9 mouse cellular contexts compared by ENCODE assay signal in the genomic region with DNA sequence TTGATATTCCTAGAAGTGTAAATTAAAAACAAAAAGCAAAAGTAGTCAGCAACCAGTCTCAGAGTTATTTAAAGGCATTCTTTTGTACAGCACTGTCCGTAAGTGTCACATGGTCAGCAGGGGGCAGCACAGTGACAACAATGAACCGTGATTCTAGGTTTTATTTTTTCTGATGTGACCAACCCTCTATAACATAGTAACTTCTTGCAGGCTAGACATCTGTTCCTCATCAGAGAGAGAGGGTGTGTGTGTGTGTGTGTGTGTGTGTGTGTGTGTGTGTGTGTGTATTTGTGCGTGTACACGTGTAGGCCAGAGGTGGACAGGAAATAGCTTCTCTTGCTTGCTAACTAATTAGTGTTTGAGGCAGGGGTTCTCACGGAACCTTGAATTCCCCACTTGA. TPM values are rescaled to one million over a fixed set of nuclear protein-coding genes. Genes with fewer than 3 reads are reported as not detected.
DNase-seq lines count a peak whose midpoint lies in the region; ATAC-seq and TF ChIP-seq lines count a peak whose summit lies in the region.
"Had no signal": no experiment of that assay in that cellular context is flagged by ENCODE, and none has a peak within 500 bp of the region (broad histone marks: within the 10 kb centered on the region; RNA-seq: fewer than 3 reads in every experiment).

No protein-coding gene starts in this region.

- DNase-seq in liver (peak; percentile 42), NIH3T3 (ENCODE audit: low read depth) (peak; percentile 88)
- DNase-seq in cerebellum, postnatal 36 days = peak; percentile 65 to 69
- peak; percentile 31 for DNase-seq in heart, postnatal 0 days (ENCODE audit: low spot score)
- peak; percentile 42 to 63 for DNase-seq in left cerebral cortex, postnatal 25 days (ENCODE audit: low spot score in 2 of 2)
- DNase-seq in ovary, postnatal 14 days (ENCODE audit: low spot score) = peak; percentile 6
- DNase-seq in yolk sac, embryonic 10.5 days (ENCODE audit: low spot score) = no peak

- H3K36me3 ChIP-seq in liver, embryonic 12.5 days = no peaks in the 10 kb centered on the region
- H3K36me3 ChIP-seq in heart, postnatal 0 days (replicated peaks; ENCODE audit: control insufficient read depth, insufficient read depth, low read length) = no peaks in the 10 kb centered on the region

- 72% methylated on average over 5 of the region's 5 CpGs for WGBS in liver, embryonic 12.5 days (ENCODE audit: insufficient replicate concordance)
- 57% methylated on average over 5 of the region's 5 CpGs for WGBS in heart, postnatal 0 days

- no peaks in the 10 kb centered on the region for H3K4me1 ChIP-seq in liver, embryonic 12.5 days
- no peaks in the 10 kb centered on the region for H3K4me1 ChIP-seq in heart, postnatal 0 days (ENCODE audit: control insufficient read depth, insufficient read depth)

- no peaks in the 10 kb centered on the region for H3K27me3 ChIP-seq in liver, embryonic 12.5 days (replicated peaks)
- no peaks in the 10 kb centered on the region for H3K27me3 ChIP-seq in heart, postnatal 0 days (ENCODE audit: control insufficient read depth, insufficient read depth, low read length)

- H3K9ac ChIP-seq in liver, embryonic 12.5 days = no peak overlapping the region
- H3K9ac ChIP-seq in heart, postnatal 0 days (replicated peaks; ENCODE audit: low read depth, low read length) = no peak overlapping the region

- no peak for ATAC-seq in liver, embryonic 12.5 days
- no peak; the same call in 1 of the 2 replicates for ATAC-seq in heart, postnatal 0 days (ENCODE audit: insufficient read depth, low read depth)

- TF ChIP-seq CTCF in heart, postnatal 0 days (IDR thresholded peaks at IDR 0.05; ENCODE audit: low read depth) = peak; percentile 58

- intact Hi-C loops in left cerebral cortex, postnatal 25 days (cut with DNase I) = loop anchor here (5.0 kb wide), 1 partner anchor 925 kb away; no protein-coding TSS in a partner anchor

- no peak overlapping the region for H3K4me2 ChIP-seq in liver, embryonic 12.5 days
- H3K4me2 ChIP-seq in heart, postnatal 0 days (ENCODE audit: low read depth, low read length) = no peak overlapping the region

- no peak overlapping the region for H3K27ac ChIP-seq in liver, embryonic 12.5 days
- H3K27ac ChIP-seq in heart, postnatal 0 days (ENCODE audit: low read depth) = no peak overlapping the region

- no peak overlapping the region for H3K4me3 ChIP-seq in liver, embryonic 12.5 days
- H3K4me3 ChIP-seq in heart, postnatal 0 days (ENCODE audit: low read depth, low read length) = no peak overlapping the region
- H3K4me3 ChIP-seq: erythroblast, embryonic 14.5 days had no signal

- no peaks in the 10 kb centered on the region for H3K9me3 ChIP-seq in liver, embryonic 12.5 days (replicated peaks)
- H3K9me3 ChIP-seq in heart, postnatal 0 days (replicated peaks; ENCODE audit: control insufficient read depth, low read length) = no peaks in the 10 kb centered on the region

- no peak for TF ChIP-seq EP300 in heart, postnatal 0 days (IDR thresholded peaks at IDR 0.05; ENCODE audit: low read depth)

RNA-seq across cellular contexts. Expression of gene Neto2, which starts 38.7 kb away (rescaled TPM):
- polyA plus RNA-seq in liver, embryonic 12.5 days (2016; fragmentation: Nextera tagmentation; extraction: Ambion mirVana) = 2.6 and 3.0 TPM in 2 replicates
- total RNA-seq in heart, postnatal 0 days (2014; rRNA removed; ENCODE audit: low replicate concordance) = 4.4 and 5.5 TPM in 2 replicates
- polyA plus RNA-seq in heart, postnatal 0 days (2015; fragmentation: Nextera tagmentation; extraction: Ambion mirVana) = 1.4 and 1.7 TPM in 2 replicates
- total RNA-seq in left cerebral cortex, postnatal 25 days (2021) = 10 to 100 TPM; 75.6 to 75.8 TPM

Comparison
In these comparisons a context has a peak if more than half of its experiments do, and no peak if none do; other contexts are left out.
1. RNA of gene Neto2, which starts 38.7 kb away (total RNA-seq): 75.6 to 75.8 TPM in left cerebral cortex, postnatal 25 days; 4.4 to 5.5 TPM in heart, postnatal 0 days; every median in the first group is over 10 times any median in the second.